Mouse (Mus musculus) olfactory bulb, adult 2 months (tissue): ENCODE data around the gene Rdh5. TPM values are rescaled to one million over a fixed set of nuclear protein-coding genes. Genes with fewer than 3 reads are reported as not detected.

Source experiments
- H3K27ac ChIP-seq: fragments of 200-500 bp; 2 replicates; pipeline ENCODE4 v1.5.1; 2012; ENCODE audit warnings: low read depth, low read length; ENCODE audit not compliant: insufficient read depth
- H3K4me1 ChIP-seq: fragments of 200-500 bp; 2 replicates; pipeline ENCODE4 v1.6.1; 2012; ENCODE audit warnings: low read length; ENCODE audit not compliant: control insufficient read depth, insufficient read depth
- H3K4me3 ChIP-seq: fragments of 200-500 bp; 2 replicates; pipeline ENCODE4 v1.5.1; 2012; ENCODE audit warnings: mild to moderate bottlenecking, low read depth, low read length, moderate library complexity; ENCODE audit not compliant: insufficient read depth
- CTCF ChIP-seq: fragments of 200-500 bp; IDR thresholded peaks from 2 replicates; pipeline ENCODE4 v1.5.1; 2012; ENCODE audit warnings: low read depth, mild to moderate bottlenecking, low read length, moderate library complexity; ENCODE audit not compliant: insufficient read depth
- POLR2A ChIP-seq: fragments of 200-500 bp; IDR thresholded peaks from 2 replicates; pipeline ENCODE4 v1.6.1; 2012; ENCODE audit warnings: mild to moderate bottlenecking, low read depth, low read length, moderate library complexity; ENCODE audit not compliant: insufficient read depth
- WGBS: fragments of 180-500 bp; shearing (Covaris S2); methylation state at CpG from one replicate; pipeline ENCODE4 v1.1.7; 2018; 5-methylcytosine and 5-hydroxymethylcytosine counted together
- polyA plus RNA-seq: library from polyadenylated mRNA; stranded (reverse); fragments of >200 nt; gene quantifications from 2 replicates; pipeline ENCODE4 v1.2.4, GENCODE M21; 2012; ENCODE audit warnings: low replicate concordance; ENCODE audit not compliant: missing spikeins, insufficient read depth, insufficient read length

The Rdh5 gene
- polyA plus RNA-seq, 1 experiment = not detected

DNA sequence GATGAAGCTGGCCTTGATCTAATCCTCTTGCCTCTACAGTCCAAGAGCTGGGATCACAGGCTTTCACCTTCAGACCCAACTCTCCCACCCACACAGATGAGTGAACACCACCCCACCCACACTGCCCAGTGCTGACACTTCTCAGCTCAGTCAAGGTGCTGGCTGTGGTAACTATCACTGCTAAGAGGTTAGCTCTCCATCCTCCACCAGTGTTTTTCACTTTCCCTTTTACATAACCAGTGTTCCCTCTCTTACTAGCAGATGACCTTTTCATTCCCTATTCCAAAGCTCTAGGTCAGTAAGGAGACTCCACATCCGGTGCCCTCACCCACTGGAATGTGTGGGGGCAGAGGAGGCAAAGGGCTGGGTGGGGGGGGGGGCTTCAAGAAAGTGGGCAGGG is 1.4 kb downstream of the Rdh5 start:
- WGBS = 50% methylated on average over 1 of the region's 1 CpGs
- Histone ChIP-seq H3K27ac (no peak overlapping the region), H3K4me3 (no peak overlapping the region), H3K4me1 (peaks cover 24% of the 10 kb centered on the region)
- TF ChIP-seq CTCF (no peak), POLR2A (no peak)

DNA sequence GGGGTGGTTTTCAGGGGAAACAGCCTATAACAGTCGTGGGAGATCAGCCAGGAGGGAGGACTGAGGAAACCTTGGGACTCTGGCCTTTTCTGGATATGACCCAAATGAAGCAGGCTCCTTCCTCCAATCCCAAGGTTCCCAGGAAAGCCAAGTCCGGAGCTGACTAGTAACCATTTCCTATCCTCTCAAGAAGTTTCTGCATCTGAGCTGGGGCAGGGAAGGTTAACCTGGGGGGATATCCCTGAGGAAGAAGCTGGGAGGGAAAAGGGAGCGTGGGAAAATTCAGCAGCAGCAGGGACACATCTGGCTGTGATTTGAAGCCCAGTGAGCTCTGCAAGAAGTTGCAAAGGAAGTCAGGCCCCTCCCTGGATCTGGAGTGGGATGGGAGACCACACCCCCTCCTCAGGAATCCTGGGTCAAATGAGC is 1.9 kb downstream of the Rdh5 start:
- TF ChIP-seq POLR2A = no peak
- no peak for TF ChIP-seq CTCF
- H3K27ac ChIP-seq = no peak overlapping the region
- no peak overlapping the region for H3K4me3 ChIP-seq
- H3K4me1 ChIP-seq = peaks cover 24% of the 10 kb centered on the region
- 67% methylated on average over 3 of the region's 3 CpGs for whole genome bisulfite sequencing

DNA sequence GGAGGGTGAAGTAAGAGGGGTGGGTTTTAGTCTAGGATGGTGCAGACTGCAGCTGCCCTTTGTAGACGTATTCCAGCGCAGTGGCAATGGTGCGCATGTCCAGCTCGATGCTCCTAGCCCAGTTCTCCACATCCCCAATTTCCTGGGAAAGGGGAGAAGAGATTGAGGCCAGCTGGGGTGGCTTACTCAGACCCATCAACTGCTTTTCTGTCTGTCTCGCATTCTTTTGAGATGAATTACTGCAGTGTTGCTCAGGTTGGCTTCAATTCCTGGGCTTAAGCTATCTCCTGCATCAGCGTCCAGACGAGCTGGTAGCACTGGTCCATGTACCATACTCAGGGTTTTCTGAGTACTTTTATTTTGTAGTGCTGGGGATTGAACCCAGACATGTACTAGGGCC is 2.7 kb downstream of the Rdh5 start:
- H3K27ac ChIP-seq = no peak overlapping the region
- peaks cover 24% of the 10 kb centered on the region for H3K4me1 ChIP-seq
- TF ChIP-seq POLR2A (no peak), CTCF (no peak)
- WGBS = 78% methylated on average over 7 of the region's 7 CpGs
- no peak overlapping the region for H3K4me3 ChIP-seq

DNA sequence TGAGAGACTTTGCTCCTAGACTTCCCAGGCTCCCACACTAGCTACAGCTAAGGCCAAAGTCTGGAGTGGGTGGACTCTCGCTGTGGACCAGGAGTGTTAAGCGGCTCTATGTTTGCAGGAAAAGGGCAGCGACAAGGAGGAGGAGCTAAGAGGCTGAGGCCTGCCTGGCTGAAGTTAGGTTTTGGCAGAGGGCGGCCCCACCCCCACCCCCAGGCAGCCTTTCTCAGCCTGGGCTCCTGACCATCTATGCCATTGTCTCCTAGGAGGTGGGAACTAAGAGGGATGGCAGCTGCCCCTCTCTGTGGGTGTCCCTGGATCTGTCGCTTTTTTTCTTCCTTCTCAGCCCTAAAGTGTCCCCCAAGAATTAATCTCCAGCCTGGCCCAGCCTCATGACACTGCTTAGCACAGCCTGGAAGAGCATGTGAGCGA is 3.5 kb downstream of the Rdh5 start:
- no peak overlapping the region for H3K4me3 ChIP-seq
- H3K4me1 ChIP-seq = peaks cover 24% of the 10 kb centered on the region
- no peak for TF ChIP-seq CTCF
- no peak for TF ChIP-seq POLR2A
- peak overlapping the region; percentile 15; the same call in 1 of the 2 replicates for H3K27ac ChIP-seq
- 41% methylated on average over 6 of the region's 6 CpGs for WGBS

DNA sequence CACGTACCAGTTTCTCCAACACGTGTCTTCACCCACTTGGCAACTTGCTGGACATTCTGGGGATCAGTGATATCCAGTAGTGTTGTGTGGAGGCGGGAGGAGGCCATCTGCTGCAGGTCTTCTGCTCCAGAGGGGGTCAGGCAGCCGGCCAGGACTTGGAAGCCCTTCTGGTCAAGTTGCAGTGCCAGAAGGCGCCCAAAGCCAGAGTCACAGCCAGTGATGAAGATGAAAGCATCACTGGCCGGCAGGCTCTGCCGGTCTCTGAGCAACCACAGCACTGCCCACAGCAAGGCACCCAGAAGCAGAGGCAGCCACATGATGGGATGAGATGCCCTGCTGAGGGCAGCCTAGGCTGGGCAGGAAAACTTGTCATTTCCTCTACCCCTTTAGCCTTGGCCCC is 4.4 kb downstream of the Rdh5 start:
- peaks cover 28% of the 10 kb centered on the region for H3K4me1 ChIP-seq
- TF ChIP-seq CTCF (no peak), POLR2A (no peak)
- H3K27ac ChIP-seq = no peak overlapping the region
- 43% methylated on average over 7 of the region's 7 CpGs for WGBS
- H3K4me3 ChIP-seq = no peak overlapping the region

DNA sequence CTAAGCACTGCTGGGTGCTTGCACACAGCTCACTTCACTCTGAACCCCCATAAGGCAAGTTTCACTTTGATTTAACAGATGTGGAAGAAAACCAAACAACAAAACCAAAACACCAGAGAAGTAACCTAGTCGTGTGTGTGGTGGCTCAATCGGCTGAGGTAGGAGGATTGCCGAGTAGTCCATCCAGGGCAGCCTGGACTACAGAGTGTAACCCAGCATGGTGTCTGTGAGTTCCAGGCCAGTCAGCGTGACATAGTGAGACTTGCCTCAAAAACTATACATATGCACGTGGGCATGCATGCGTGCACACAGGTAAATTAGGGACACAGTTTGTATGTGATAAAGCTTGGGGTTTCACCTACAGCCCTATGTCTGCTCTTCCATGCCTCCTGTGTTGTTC is 5.3 kb downstream of the Rdh5 start:
- Histone ChIP-seq H3K27ac (no peak overlapping the region), H3K4me1 (peaks cover 29% of the 10 kb centered on the region), H3K4me3 (no peak overlapping the region)
- TF ChIP-seq CTCF (no peak), POLR2A (no peak)
- WGBS = 91% methylated on average over 6 of the region's 6 CpGs

DNA sequence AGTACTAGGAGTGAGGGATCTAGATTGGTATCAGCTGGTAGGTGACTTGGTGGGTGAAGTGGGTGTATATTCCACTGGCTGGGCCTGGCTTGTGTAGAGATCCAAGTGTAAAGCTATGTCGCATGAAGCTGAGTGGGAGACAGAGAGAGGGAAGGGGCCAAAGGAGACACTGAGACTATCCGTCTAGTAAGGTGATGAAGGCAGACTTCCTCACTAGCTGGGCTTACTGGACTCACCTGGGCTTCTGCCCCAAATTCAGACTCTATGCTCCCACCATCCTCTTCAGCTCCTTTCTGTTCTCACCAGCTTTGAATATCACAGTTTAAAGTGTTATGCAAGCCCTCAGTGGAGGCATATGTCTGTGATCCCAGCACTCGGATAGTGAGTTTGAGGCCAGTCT is 6.0 kb downstream of the Rdh5 start:
- 93% methylated on average over 3 of the region's 3 CpGs for WGBS
- Histone ChIP-seq H3K4me3 (no peak overlapping the region), H3K4me1 (peaks cover 26% of the 10 kb centered on the region), H3K27ac (no peak overlapping the region)
- no peak for TF ChIP-seq POLR2A
- no peak for TF ChIP-seq CTCF

DNA sequence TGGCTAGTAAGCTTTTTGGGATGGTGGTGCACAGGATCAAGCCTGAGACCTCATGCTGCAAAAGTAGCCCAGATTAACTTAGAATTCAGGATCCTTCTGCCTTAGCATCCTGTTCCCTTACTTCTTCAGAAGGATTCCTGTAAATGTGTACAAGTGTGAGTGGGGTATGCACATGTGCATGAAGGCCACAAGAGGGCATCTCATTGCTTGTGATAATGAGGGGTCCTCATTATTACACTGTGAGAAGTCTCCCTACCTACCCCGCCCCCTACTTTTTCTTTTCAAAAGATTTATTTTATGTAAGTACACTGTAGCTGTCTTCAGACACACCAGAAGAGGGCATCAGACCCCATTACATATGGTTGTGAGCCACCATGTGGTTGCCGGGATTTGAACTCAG is 7.1 kb downstream of the Rdh5 start:
- H3K4me3 ChIP-seq = no peak overlapping the region
- WGBS = 92% methylated on average over 2 of the region's 2 CpGs
- no peak overlapping the region for H3K27ac ChIP-seq
- H3K4me1 ChIP-seq = peaks cover 31% of the 10 kb centered on the region
- TF ChIP-seq POLR2A = no peak
- no peak for TF ChIP-seq CTCF

DNA sequence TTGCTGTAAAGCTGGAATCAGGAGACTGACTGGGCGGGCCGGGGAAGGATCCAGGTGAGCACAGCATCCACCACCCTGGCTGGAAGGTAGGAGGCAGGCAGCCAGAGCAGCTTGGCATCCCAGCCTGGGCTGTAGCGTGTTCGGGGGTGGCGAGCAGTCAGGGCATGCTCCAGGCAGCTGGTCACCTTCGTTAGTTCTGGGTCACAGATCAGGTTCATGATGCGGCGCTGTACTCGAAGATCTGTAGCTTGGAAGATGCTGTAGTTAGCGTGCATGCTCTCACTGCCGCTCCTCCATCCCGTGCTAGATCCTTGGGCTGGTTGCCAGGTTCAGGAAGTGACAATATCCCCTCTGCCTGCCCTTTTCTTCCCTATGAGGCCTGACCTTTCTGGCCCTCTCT is 9.0 kb downstream of the Rdh5 start:
- Histone ChIP-seq H3K4me3 (no peak overlapping the region), H3K27ac (no peak overlapping the region), H3K4me1 (peaks cover 30% of the 10 kb centered on the region)
- TF ChIP-seq POLR2A (no peak), CTCF (no peak)
- 80% methylated on average over 12 of the region's 12 CpGs for WGBS

DNA sequence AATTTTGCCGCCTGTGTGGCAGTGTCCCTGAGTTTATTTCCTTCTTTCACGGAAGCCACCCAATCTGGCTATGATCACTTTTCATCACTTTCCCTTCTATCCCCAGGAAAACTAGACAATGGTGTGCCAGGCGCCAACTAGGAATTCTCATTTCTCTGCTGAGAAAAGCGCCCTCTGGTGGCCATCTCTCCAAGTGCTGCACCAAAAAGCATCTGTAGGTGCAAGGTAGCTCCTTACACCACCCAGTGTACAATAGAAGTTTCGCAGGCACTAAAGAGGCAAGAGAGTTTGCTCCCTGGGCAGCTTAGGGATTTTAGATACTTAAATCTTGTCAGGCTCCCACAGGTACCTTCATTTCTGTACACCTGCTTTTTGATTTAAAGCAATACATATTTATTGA is 9.5 kb downstream of the Rdh5 start:
- WGBS = 6% methylated on average over 5 of the region's 5 CpGs
- TF ChIP-seq CTCF (no peak), POLR2A (no peak)
- no peak overlapping the region for H3K4me3 ChIP-seq
- H3K27ac ChIP-seq = no peak overlapping the region
- peaks cover 28% of the 10 kb centered on the region for H3K4me1 ChIP-seq
